Mouse (Mus musculus) bone marrow macrophage, adult 2 months (primary cell): Measurements from ENCODE around the gene Khdc1a.

Experiments
- CTCF ChIP-seq: IDR thresholded peaks from 2 replicates; pipeline ENCODE4 v1.5.1; 2012; ENCODE audit warnings: low read depth, mild to moderate bottlenecking, low read length, moderate library complexity
- POLR2A ChIP-seq: IDR thresholded peaks from 2 replicates; pipeline ENCODE4 v1.6.1; 2012; ENCODE audit warnings: mild to moderate bottlenecking, low read depth, low read length, borderline replicate concordance

GRCm38 (mm10) chr1:21344253-21344652 lies 5.2 kb upstream of the Khdc1a start:
- TF ChIP-seq CTCF: no peak; the same call in 1 of the 2 replicates
- TF ChIP-seq POLR2A: no peak
